Mouse (Mus musculus): ENCODE data around the gene H2-Q10. TPM values are rescaled to one million over a fixed set of nuclear protein-coding genes. Genes with fewer than 3 reads are reported as not detected.
A peak's percentile ranks its signal among the peaks of the same experiment; 100 is the strongest.
"Not testable (repeated sequence)": the region's sequence is repeated elsewhere in the genome, so short reads cannot be mapped to it uniquely, and the experiment has no call there.

The H2-Q10 gene
- polyA plus RNA-seq, 1 experiment: 5.8 TPM

DNA sequence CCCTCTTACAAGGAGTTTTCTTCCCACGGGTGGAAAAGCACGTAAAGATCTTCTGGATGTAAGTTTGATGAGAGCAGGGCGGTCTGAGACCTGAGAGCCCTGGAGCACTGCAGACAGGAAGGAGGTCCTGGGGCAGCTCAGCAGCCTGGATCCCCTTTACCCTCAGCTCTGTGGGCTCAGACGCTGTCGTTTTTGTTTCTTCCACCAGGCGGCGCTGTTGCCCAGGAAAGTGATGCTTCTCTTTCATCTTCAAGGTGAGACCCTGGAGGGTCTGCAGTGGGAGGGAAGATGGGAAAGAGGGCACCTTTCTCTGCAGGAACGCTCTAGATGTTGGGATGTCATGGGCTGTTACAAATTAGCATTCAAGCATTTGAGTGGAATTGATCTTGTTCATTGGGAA lies 35.1 kb upstream of the H2-Q10 start:
- H3K4me1 ChIP-seq (ENCODE audit: control insufficient read depth, insufficient read depth, low read length); H3K27ac ChIP-seq (ENCODE audit: insufficient read depth, low read depth, low read length); H3K4me3 ChIP-seq (ENCODE audit: insufficient read depth, low read length): not testable (repeated sequence)
- peak; percentile 89 for TF ChIP-seq CTCF (IDR thresholded peaks at IDR 0.05; ENCODE audit: low read depth, low read length)

- H3K4me1 ChIP-seq (ENCODE audit: control insufficient read depth, insufficient read depth, low read length); H3K4me3 ChIP-seq (ENCODE audit: insufficient read depth, low read length); H3K27ac ChIP-seq (ENCODE audit: insufficient read depth, low read depth, low read length): not testable (repeated sequence)
Observed at GRCm38 (mm10) chr17:35435577-35435976, 34.3 kb upstream of the H2-Q10 start.

DNA sequence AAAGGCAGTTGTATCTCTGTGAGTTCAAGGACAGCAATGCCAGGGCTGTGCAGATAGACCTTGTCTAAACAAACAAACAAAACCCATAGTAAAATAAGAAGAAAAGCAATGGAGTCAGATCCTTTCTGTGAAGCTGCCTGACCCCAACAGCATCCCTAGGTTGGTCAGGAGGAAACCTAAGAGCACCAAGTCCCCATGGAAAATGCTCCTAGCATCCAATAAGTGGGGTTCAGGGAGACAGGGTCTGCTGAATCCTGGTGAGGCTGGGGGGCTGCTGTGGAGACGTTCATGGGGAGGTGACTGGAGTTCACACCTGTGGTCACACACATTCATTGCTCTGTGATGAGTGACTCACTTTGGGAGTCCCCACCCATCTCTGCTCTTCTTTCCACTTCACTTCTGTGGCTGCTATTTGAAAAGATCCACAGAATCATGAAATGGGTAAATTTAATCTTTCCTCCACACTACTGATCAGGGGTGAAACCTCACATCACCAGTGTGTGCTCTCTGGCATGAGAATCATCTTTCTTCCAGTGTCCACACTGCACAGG lies 32.4 kb upstream of the H2-Q10 start:
- not testable (repeated sequence) for H3K4me3 ChIP-seq (ENCODE audit: insufficient read depth, low read length); H3K4me1 ChIP-seq (ENCODE audit: control insufficient read depth, insufficient read depth, low read length); H3K27ac ChIP-seq (ENCODE audit: insufficient read depth, low read depth, low read length)

DNA sequence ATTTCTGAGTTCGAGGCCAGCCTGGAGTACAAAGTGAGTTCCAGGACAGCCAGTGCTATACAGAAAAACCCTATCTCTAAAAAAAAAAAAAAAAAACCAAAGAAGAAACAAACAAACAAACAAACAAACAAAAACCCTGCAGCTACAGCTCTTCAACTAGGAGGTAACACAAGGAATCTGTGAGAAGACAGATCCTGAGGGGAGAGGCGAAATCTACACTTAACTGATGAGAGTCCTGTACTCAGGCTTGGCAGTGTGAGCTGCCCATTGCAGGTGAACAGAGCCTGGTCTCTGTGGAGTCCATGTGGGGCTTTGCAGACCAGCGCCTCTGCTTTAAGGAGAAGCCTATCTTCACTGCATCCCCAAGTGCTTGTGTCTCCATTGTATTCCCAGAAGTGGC lies 31.5 kb upstream of the H2-Q10 start:
- H3K4me1 ChIP-seq (ENCODE audit: control insufficient read depth, insufficient read depth, low read length); H3K27ac ChIP-seq (ENCODE audit: insufficient read depth, low read depth, low read length); H3K4me3 ChIP-seq (ENCODE audit: insufficient read depth, low read length): not testable (repeated sequence)

DNA sequence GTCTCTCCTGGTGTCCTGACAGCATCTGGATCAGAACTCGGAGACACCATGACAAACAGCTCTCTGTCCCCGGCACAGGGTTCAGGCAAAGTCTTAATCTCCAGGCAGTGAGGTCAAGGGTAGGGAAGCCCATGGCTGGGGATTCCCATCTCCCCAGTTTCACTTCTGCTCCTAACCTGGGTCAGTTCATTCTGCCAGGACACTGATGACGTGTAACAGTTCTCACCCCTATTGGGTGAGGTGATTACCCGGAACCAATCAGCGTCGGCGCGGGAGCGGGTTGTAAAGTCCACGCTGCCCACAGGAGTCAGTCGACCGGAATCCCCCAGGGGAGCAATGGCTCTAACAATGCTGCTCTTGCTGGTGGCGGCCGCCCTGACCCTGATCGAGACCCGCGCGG lies 31.0 kb upstream of the H2-Q10 start, which contains the start of gene H2-Q7:
H2-Q7 (plus strand) TSS at position 271 of the 400 bp plus-strand sequence.
- H3K4me3 ChIP-seq (ENCODE audit: insufficient read depth, low read length): peak within 1 kb of the TSS; percentile 40
- not testable (repeated sequence) for H3K27ac ChIP-seq (ENCODE audit: insufficient read depth, low read depth, low read length)

GRCm38 (mm10) chr17:35439295-35439747 lies 30.6 kb upstream of the H2-Q10 start:
- not testable (repeated sequence) for H3K27ac ChIP-seq (ENCODE audit: insufficient read depth, low read depth, low read length); H3K4me1 ChIP-seq (ENCODE audit: control insufficient read depth, insufficient read depth, low read length)
- H3K4me3 ChIP-seq (ENCODE audit: insufficient read depth, low read length): peak overlapping the region; percentile 40

More for the DNA sequence above, 31.0 kb upstream of the H2-Q10 start, which contains the start of gene H2-Q7:
- not testable (repeated sequence) for H3K4me1 ChIP-seq (ENCODE audit: control insufficient read depth, insufficient read depth, low read length)

GRCm38 (mm10) chr17:35439925-35440645 lies 29.8 kb upstream of the H2-Q10 start:
- H3K4me1 ChIP-seq (ENCODE audit: control insufficient read depth, insufficient read depth, low read length); H3K27ac ChIP-seq (ENCODE audit: insufficient read depth, low read depth, low read length); H3K4me3 ChIP-seq (ENCODE audit: insufficient read depth, low read length): not testable (repeated sequence)

DNA sequence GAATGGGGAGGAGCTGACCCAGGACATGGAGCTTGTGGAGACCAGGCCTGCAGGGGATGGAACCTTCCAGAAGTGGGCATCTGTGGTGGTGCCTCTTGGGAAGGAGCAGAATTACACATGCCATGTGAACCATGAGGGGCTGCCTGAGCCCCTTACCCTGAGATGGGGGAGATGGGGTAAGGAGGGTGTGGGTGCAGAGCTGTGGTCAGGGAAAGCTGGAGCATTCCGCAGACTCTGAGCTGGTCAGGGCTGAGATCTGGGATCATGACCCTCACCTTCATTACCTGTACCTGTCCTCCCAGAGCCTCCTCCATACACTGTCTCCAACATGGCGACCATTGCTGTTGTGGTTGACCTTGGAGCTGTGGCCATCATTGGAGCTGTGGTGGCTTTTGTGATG lies 27.5 kb upstream of the H2-Q10 start:
- H3K4me3 ChIP-seq (ENCODE audit: insufficient read depth, low read length); H3K4me1 ChIP-seq (ENCODE audit: control insufficient read depth, insufficient read depth, low read length); H3K27ac ChIP-seq (ENCODE audit: insufficient read depth, low read depth, low read length): not testable (repeated sequence)

DNA sequence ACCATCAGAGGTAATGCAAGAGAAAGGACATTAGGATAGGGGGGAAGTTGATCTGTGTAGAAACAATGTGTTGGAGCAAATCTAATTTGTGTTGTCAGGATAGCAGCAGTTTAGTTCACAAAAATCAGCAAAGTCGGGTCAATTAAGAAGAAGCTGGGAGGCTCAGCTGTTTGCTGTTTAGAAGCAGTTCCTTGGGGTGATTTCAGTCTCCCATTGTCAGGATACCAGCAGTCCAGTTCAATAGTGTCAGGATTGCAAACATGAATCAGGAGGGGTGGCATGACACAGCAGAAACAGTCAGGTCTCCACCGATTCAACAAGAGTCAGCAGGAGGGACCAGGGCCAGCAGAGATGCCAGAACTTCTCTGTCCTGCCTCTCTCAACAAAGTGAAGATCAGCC lies 25.4 kb upstream of the H2-Q10 start:
- H3K4me3 ChIP-seq (ENCODE audit: insufficient read depth, low read length): not testable (repeated sequence)

DNA sequence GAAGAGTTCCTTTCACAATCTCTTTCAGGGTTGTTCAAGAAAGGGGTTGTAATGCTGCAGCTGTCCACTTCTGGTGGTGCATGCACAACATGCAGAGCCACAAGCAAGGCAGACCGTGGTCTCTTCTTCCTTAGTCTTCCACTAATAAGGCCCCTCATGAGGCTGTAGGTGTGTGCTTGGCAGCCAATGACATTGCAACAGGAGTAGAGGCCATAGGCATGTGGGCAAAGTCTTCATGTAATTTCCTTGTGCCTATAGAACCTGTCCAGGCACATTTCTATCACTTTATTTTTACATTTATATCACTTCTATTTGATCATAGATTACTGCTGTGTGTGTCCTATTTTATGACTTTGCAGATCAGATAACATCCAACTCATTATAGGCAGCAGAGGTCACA lies 11.6 kb upstream of the H2-Q10 start:
- not testable (repeated sequence) for H3K4me1 ChIP-seq (ENCODE audit: control insufficient read depth, insufficient read depth, low read length); H3K4me3 ChIP-seq (ENCODE audit: insufficient read depth, low read length); H3K27ac ChIP-seq (ENCODE audit: insufficient read depth, low read depth, low read length)

More for the DNA sequence above, 25.4 kb upstream of the H2-Q10 start:
- not testable (repeated sequence) for H3K4me1 ChIP-seq (ENCODE audit: control insufficient read depth, insufficient read depth, low read length); H3K27ac ChIP-seq (ENCODE audit: insufficient read depth, low read depth, low read length)

- H3K4me1 ChIP-seq (ENCODE audit: control insufficient read depth, insufficient read depth, low read length); H3K27ac ChIP-seq (ENCODE audit: insufficient read depth, low read depth, low read length); H3K4me3 ChIP-seq (ENCODE audit: insufficient read depth, low read length): not testable (repeated sequence)
Observed at GRCm38 (mm10) chr17:35460513-35461341, 9.2 kb upstream of the H2-Q10 start.

Measured in bone marrow macrophage, adult 2 months (primary cell).